Mouse (Mus musculus): ENCODE results near the gene Gpx6. TPM values are rescaled to one million over a fixed set of nuclear protein-coding genes. Genes with fewer than 3 reads are reported as not detected.

Gene Gpx6
- polyA plus RNA-seq, 1 experiment from 2014 or later = not detected

GRCm38 (mm10) chr13:21350593-21350992 lies 38.7 kb downstream of the Gpx6 start:
- H3K4me3 ChIP-seq (ENCODE audit: low read depth, low read length) = no peak overlapping the region
- no peak overlapping the region for H3K27ac ChIP-seq (ENCODE audit: low read length)
- no peaks in the 10 kb centered on the region for H3K9me3 ChIP-seq (replicated peaks; ENCODE audit: control insufficient read depth, low read length)
- no peak overlapping the region for H3K4me2 ChIP-seq (ENCODE audit: low read depth, low read length)
- no peak for ATAC-seq (ENCODE audit: low read depth)
- no peaks in the 10 kb centered on the region for H3K36me3 ChIP-seq (ENCODE audit: control insufficient read depth, insufficient read depth)
- H3K9ac ChIP-seq (ENCODE audit: low read depth, low read length) = no peak overlapping the region
- H3K27me3 ChIP-seq (ENCODE audit: control insufficient read depth, insufficient read depth, low read depth, low read length) = no peaks in the 10 kb centered on the region
- no peaks in the 10 kb centered on the region for H3K4me1 ChIP-seq (ENCODE audit: control insufficient read depth, low read depth, low read length)

- H3K9ac ChIP-seq (ENCODE audit: low read depth, low read length) = peak within 1 kb of the TSS; percentile 86
- peak within 1 kb of the TSS; percentile 59 for H3K27ac ChIP-seq (ENCODE audit: low read length)
- H3K4me3 ChIP-seq (ENCODE audit: low read depth, low read length) = peak within 1 kb of the TSS; percentile 94
- H3K4me1 ChIP-seq (ENCODE audit: control insufficient read depth, low read depth, low read length) = peaks cover 7% of the 10 kb centered on the region
- no peaks in the 10 kb centered on the region for H3K9me3 ChIP-seq (replicated peaks; ENCODE audit: control insufficient read depth, low read length)
- H3K27me3 ChIP-seq (ENCODE audit: control insufficient read depth, insufficient read depth, low read depth, low read length) = no peaks in the 10 kb centered on the region
- WGBS (ENCODE audit: insufficient replicate concordance) = under 1% methylated on average over 29 of the region's 29 CpGs
- H3K4me2 ChIP-seq (ENCODE audit: low read depth, low read length) = peak within 1 kb of the TSS; percentile 76
- no peaks in the 10 kb centered on the region for H3K36me3 ChIP-seq (ENCODE audit: control insufficient read depth, insufficient read depth)
- peak; percentile 100 for ATAC-seq (ENCODE audit: low read depth)
These were observed 50.8 kb downstream of the Gpx6 start, which contains the start of gene Zscan12 for GRCm38 (mm10) chr13:21362621-21363248. Gene Zscan12 (plus strand): TSS chr13:21362820.

GRCm38 (mm10) chr13:21363719-21364118 lies 51.8 kb downstream of the Gpx6 start:
- no peak for ATAC-seq (ENCODE audit: low read depth)
- 75% methylated on average over 12 of the region's 12 CpGs for WGBS (ENCODE audit: insufficient replicate concordance)

GRCm38 (mm10) chr13:21366635-21367034 lies 54.7 kb downstream of the Gpx6 start:
- Histone ChIP-seq H3K27me3 (ENCODE audit: control insufficient read depth, insufficient read depth, low read depth, low read length) (no peaks in the 10 kb centered on the region), H3K4me1 (ENCODE audit: control insufficient read depth, low read depth, low read length) (peaks cover 7% of the 10 kb centered on the region), H3K9me3 (replicated peaks; ENCODE audit: control insufficient read depth, low read length) (no peaks in the 10 kb centered on the region), H3K9ac (ENCODE audit: low read depth, low read length) (no peak overlapping the region), H3K4me3 (ENCODE audit: low read depth, low read length) (no peak overlapping the region), H3K36me3 (ENCODE audit: control insufficient read depth, insufficient read depth) (no peaks in the 10 kb centered on the region; the same call in 1 of the 2 replicates), H3K27ac (ENCODE audit: low read length) (no peak overlapping the region), H3K4me2 (ENCODE audit: low read depth, low read length) (no peak overlapping the region)
- ATAC-seq (ENCODE audit: low read depth) = no peak
- WGBS (ENCODE audit: insufficient replicate concordance) = 59% methylated on average over 6 of the region's 6 CpGs

More at GRCm38 (mm10) chr13:21363719-21364118, 51.8 kb downstream of the Gpx6 start:
- peak overlapping the region; percentile 94 for H3K4me3 ChIP-seq (ENCODE audit: low read depth, low read length)
- no peaks in the 10 kb centered on the region; the same call in 1 of the 2 replicates for H3K36me3 ChIP-seq (ENCODE audit: control insufficient read depth, insufficient read depth)
- peaks cover 7% of the 10 kb centered on the region for H3K4me1 ChIP-seq (ENCODE audit: control insufficient read depth, low read depth, low read length)
- no peaks in the 10 kb centered on the region for H3K27me3 ChIP-seq (ENCODE audit: control insufficient read depth, insufficient read depth, low read depth, low read length)
- no peaks in the 10 kb centered on the region for H3K9me3 ChIP-seq (replicated peaks; ENCODE audit: control insufficient read depth, low read length)
- no peak overlapping the region for H3K27ac ChIP-seq (ENCODE audit: low read length)
- H3K4me2 ChIP-seq (ENCODE audit: low read depth, low read length) = peak overlapping the region; percentile 76
- no peak overlapping the region for H3K9ac ChIP-seq (ENCODE audit: low read depth, low read length)

Other genes starting within 250 kb of the Gpx6 start
- not detected in 2 replicates for gene Olfr1370, start 237.2 kb upstream of the Gpx6 start, polyA plus RNA-seq (2015; fragmentation: Nextera tagmentation; extraction: Ambion mirVana)
- 0.05 TPM in 1 of 2 replicates, not detected in the other for gene Olfr1369-ps1, start 200.6 kb upstream of the Gpx6 start, polyA plus RNA-seq (2015; fragmentation: Nextera tagmentation; extraction: Ambion mirVana)
- not detected in 2 replicates for gene Olfr263, start 182.5 kb upstream of the Gpx6 start, polyA plus RNA-seq (2015; fragmentation: Nextera tagmentation; extraction: Ambion mirVana)
- gene Olfr1368, start 166.3 kb upstream of the Gpx6 start, polyA plus RNA-seq (2015; fragmentation: Nextera tagmentation; extraction: Ambion mirVana) = not detected in 2 replicates
- gene Trim27, start 132.7 kb upstream of the Gpx6 start, polyA plus RNA-seq (2015; fragmentation: Nextera tagmentation; extraction: Ambion mirVana) = 41.3 and 42.7 TPM in 2 replicates
- gene Gpx5, start 19.4 kb upstream of the Gpx6 start, polyA plus RNA-seq (2015; fragmentation: Nextera tagmentation; extraction: Ambion mirVana) = not detected in 2 replicates
- gene Olfr1367, start 34.8 kb downstream of the Gpx6 start, polyA plus RNA-seq (2015; fragmentation: Nextera tagmentation; extraction: Ambion mirVana) = not detected in 2 replicates
- gene Zscan12, start 50.7 kb downstream of the Gpx6 start, polyA plus RNA-seq (2015; fragmentation: Nextera tagmentation; extraction: Ambion mirVana) = 2.7 and 2.9 TPM in 2 replicates
- 28.9 and 30.2 TPM in 2 replicates for gene Zkscan3, start 90.6 kb downstream of the Gpx6 start, polyA plus RNA-seq (2015; fragmentation: Nextera tagmentation; extraction: Ambion mirVana)
- 0.82 and 0.97 TPM in 2 replicates for gene Pgbd1, start 128.9 kb downstream of the Gpx6 start, polyA plus RNA-seq (2015; fragmentation: Nextera tagmentation; extraction: Ambion mirVana)
- 12.0 and 13.3 TPM in 2 replicates for gene Zscan26, start 141.6 kb downstream of the Gpx6 start, polyA plus RNA-seq (2015; fragmentation: Nextera tagmentation; extraction: Ambion mirVana)
- gene Nkapl, start 156.4 kb downstream of the Gpx6 start, polyA plus RNA-seq (2015; fragmentation: Nextera tagmentation; extraction: Ambion mirVana) = 0.79 and 1.0 TPM in 2 replicates
- gene Zkscan4, start 166.8 kb downstream of the Gpx6 start, polyA plus RNA-seq (2015; fragmentation: Nextera tagmentation; extraction: Ambion mirVana) = 0.44 TPM in 2 replicates
- gene Gm10065, start 167.3 kb downstream of the Gpx6 start, polyA plus RNA-seq (2015; fragmentation: Nextera tagmentation; extraction: Ambion mirVana) = not detected in 2 replicates
- 0.62 and 0.70 TPM in 2 replicates for gene AK157302, start 183.1 kb downstream of the Gpx6 start, polyA plus RNA-seq (2015; fragmentation: Nextera tagmentation; extraction: Ambion mirVana)
- 4.7 and 5.5 TPM in 2 replicates for gene Gm11273, start 189.3 kb downstream of the Gpx6 start, polyA plus RNA-seq (2015; fragmentation: Nextera tagmentation; extraction: Ambion mirVana)
- gene Zkscan8, start 219.0 kb downstream of the Gpx6 start, polyA plus RNA-seq (2015; fragmentation: Nextera tagmentation; extraction: Ambion mirVana) = 1.0 and 1.2 TPM in 2 replicates
- gene Olfr1366, start 230.7 kb downstream of the Gpx6 start, polyA plus RNA-seq (2015; fragmentation: Nextera tagmentation; extraction: Ambion mirVana) = 0.04 TPM in 1 of 2 replicates, not detected in the other
- gene Olfr1535, start 247.8 kb downstream of the Gpx6 start, polyA plus RNA-seq (2015; fragmentation: Nextera tagmentation; extraction: Ambion mirVana) = not detected in 2 replicates